Mouse (Mus musculus) brain, embryonic 14.5 days (tissue): ENCODE measurements around the gene Ppp2r5c. TPM values are rescaled to one million over a fixed set of nuclear protein-coding genes. Genes with fewer than 3 reads are reported as not detected.

Experiments used
- DNase-seq: peaks from one replicate; pipeline ENCODE4 v3.0.0-alpha.2; 2011; ENCODE audit warnings: low read depth
- CTCF ChIP-seq: fragments of 200-500 bp; IDR thresholded peaks from 2 replicates; pipeline ENCODE4 v1.5.1; 2012; ENCODE audit warnings: inconsistent platforms, mild to moderate bottlenecking, moderate library complexity, borderline replicate concordance; ENCODE audit not compliant: insufficient read depth, insufficient read length; ENCODE audit errors: extremely low read depth
- POLR2A ChIP-seq: fragments of 200-500 bp; IDR thresholded peaks from 2 replicates; pipeline ENCODE4 v1.6.1; 2012; ENCODE audit warnings: mild to moderate bottlenecking, inconsistent platforms, borderline replicate concordance; ENCODE audit not compliant: poor library complexity, insufficient read depth, insufficient read length, severe bottlenecking; ENCODE audit errors: extremely low read depth
- polyA plus RNA-seq: library from polyadenylated mRNA; depleted of rRNA; stranded (reverse); fragments of >200 nt; gene quantifications from 2 replicates; pipeline ENCODE4 v1.2.3, GENCODE M21; 2012; rRNA removed

Gene Ppp2r5c
- polyA plus RNA-seq, 1 experiment, result 101 TPM

- TF ChIP-seq POLR2A (no peak), CTCF (no peak)
- DNase-seq, result peak; percentile 6
Observed at GRCm38 (mm10) chr12:110608460-110609152, 161.7 kb downstream of the Ppp2r5c start.

DNA sequence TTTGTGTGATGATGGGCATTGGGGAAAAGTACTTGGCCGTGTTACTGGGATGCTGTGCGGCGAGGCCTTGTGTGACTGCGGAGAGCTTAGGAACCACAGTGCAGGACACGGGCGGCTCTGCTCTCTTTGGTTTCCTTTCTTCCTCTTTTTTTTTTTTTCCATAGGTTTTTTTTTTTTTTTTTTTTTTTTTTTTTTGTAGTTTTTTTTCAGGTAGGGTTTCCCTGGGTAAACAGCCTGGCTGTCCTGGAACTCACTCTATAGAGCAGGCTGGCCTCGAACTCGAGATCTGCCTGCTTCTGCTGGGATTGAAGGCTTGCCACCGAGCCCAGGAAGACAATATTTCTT is 162.2 kb downstream of the Ppp2r5c start:
- TF ChIP-seq CTCF, result no peak
- DNase-seq, result no peak

GRCm38 (mm10) chr12:110610713-110611112 is 163.8 kb downstream of the Ppp2r5c start:
- TF ChIP-seq POLR2A (no peak), CTCF (no peak)
- DNase-seq, result no peak

DNA sequence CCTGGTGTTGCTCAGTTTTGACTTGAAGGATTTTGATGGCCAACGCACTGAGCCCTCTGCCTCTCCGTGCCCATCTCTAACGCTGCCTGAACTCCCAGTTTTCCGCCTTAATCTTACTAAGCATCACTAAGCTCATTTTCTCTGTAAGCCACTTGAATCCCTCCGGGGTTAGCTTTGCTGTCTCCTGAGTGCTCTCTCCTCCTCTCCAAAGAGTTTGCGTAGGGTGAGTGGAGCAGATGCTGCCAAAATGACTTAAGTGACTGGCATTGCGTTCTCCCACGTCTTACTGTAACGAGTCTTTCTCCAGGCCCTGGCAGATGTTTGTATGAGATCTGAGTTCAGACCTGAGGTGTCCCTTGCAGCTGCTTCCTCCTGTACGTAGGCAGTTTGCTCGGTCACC is 183.1 kb downstream of the Ppp2r5c start:
- no peak for TF ChIP-seq POLR2A
- TF ChIP-seq CTCF, result no peak

More for the DNA sequence above, 183.1 kb downstream of the Ppp2r5c start:
- DNase-seq, result no peak

Other genes starting within 250 kb of the Ppp2r5c start
- gene Dio3, start 168.1 kb upstream of the Ppp2r5c start, polyA plus RNA-seq, result 6.3 and 12.9 TPM in 2 replicates
- gene Dync1h1, start 154.3 kb downstream of the Ppp2r5c start, polyA plus RNA-seq, result 300 and 496 TPM in 2 replicates
- gene 1700001K19Rik, start 235.5 kb downstream of the Ppp2r5c start, polyA plus RNA-seq, result not detected in 2 replicates